Mouse (Mus musculus) stomach, postnatal 0 days (tissue): Measurements from ENCODE around the gene L3mbtl4. TPM values are rescaled to one million over a fixed set of nuclear protein-coding genes. Genes with fewer than 3 reads are reported as not detected.

ENCODE experiments used
- ATAC-seq: fragments of 200-750 bp; cut with Nextera tagmentation; 2 replicates; pipeline ENCODE4 v1.8.0; 2017; ENCODE audit not compliant: low FRiP score, low TSS enrichment
- DNase-seq: peaks from one replicate; pipeline ENCODE4 v3.0.0-alpha.2; 2016; ENCODE audit warnings: low spot score
- H3K27ac ChIP-seq: fragments of 300-500 bp; sonication (generic); replicated peaks from 2 replicates; pipeline ENCODE4 v1.5.1; 2014; ENCODE audit warnings: mild to moderate bottlenecking, control low read depth
- H3K27me3 ChIP-seq: fragments of 300-500 bp; sonication (generic); 2 replicates; pipeline ENCODE4 v1.6.1; 2014; ENCODE audit warnings: low read length; ENCODE audit not compliant: control insufficient read depth, insufficient read depth
- H3K36me3 ChIP-seq: fragments of 300-500 bp; sonication (generic); 2 replicates; pipeline ENCODE4 v1.6.1; 2014; ENCODE audit warnings: low read length, mixed read lengths; ENCODE audit not compliant: control insufficient read depth, insufficient read depth
- H3K4me1 ChIP-seq: fragments of 300-500 bp; sonication (generic); replicated peaks from 2 replicates; pipeline ENCODE4 v1.6.1; 2014; ENCODE audit warnings: antibody characterized with exemption; ENCODE audit not compliant: control insufficient read depth, insufficient read depth
- H3K4me2 ChIP-seq: fragments of 300-500 bp; sonication (generic); replicated peaks from 2 replicates; pipeline ENCODE4 v1.6.1; 2014; ENCODE audit warnings: low read depth, mild to moderate bottlenecking, control low read depth, moderate library complexity
- H3K4me3 ChIP-seq: fragments of 300-500 bp; sonication (generic); 2 replicates; pipeline ENCODE4 v1.5.1; 2014; ENCODE audit warnings: low read depth, low read length, control low read depth
- H3K9ac ChIP-seq: fragments of 300-500 bp; sonication (generic); 2 replicates; pipeline ENCODE4 v1.6.1; 2014; ENCODE audit warnings: mild to moderate bottlenecking, low read length, control low read depth, mixed read lengths
- H3K9me3 ChIP-seq: fragments of 300-500 bp; sonication (generic); 2 replicates; pipeline ENCODE4 v1.6.1; 2016; ENCODE audit warnings: low read length; ENCODE audit not compliant: control insufficient read depth
- CTCF ChIP-seq: IDR thresholded peaks from 2 replicates; pipeline ENCODE4 v1.5.1; 2016; ENCODE audit warnings: antibody characterized with exemption, low read depth, mild to moderate bottlenecking, moderate library complexity
- EP300 ChIP-seq: optimal IDR thresholded peaks from 2 replicates; pipeline ENCODE3; 2016; ENCODE audit warnings: antibody characterized with exemption
- WGBS: fragments of 180-500 bp; shearing (Covaris S2); extraction: QIAGEN DNeasy Blood & Tissue Kit; methylation state at CpG from one replicate; pipeline ENCODE4 v1.1.7; 2014; 5-methylcytosine and 5-hydroxymethylcytosine counted together
- polyA plus RNA-seq: library from polyadenylated mRNA; unstranded; fragments of >200 nt; fragmentation: Nextera tagmentation; extraction: Ambion mirVana; gene quantifications from 2 replicates; pipeline ENCODE4 v1.2.1, GENCODE M21; 2015

Gene L3mbtl4
- polyA plus RNA-seq, 1 experiment from 2014 or later: not detected

DNA sequence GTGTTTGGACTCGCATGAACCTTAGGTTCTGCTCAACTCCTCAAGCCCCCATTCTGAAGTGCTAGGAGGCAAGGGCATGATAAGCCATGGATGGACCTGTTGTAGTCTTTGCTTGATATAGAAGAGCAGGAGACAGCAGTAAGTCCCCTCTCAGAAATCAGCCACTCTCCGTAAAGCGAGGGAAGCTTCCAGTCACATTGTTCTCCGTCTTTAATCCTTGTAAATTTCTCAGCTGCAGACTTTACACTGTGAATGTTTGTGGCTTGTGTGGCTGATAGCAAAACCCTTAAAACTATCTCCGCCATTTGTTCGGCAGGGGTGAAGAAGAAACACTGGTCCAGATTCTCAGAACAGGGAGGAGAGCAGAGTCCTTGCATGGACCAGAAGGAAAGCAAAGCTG is 552.7 kb downstream of the L3mbtl4 start, which contains the start of gene Tmem200c:
Gene Tmem200c, plus strand, starts transcription at position 301 of the 400 bp plus-strand sequence.
- Histone ChIP-seq H3K9me3 (no peaks in the 10 kb centered on the region), H3K4me1 (no peaks in the 10 kb centered on the region), H3K36me3 (no peaks in the 10 kb centered on the region), H3K27ac (no peak within 1 kb of the TSS), H3K27me3 (no peaks in the 10 kb centered on the region), H3K9ac (no peak within 1 kb of the TSS), H3K4me2 (no peak within 1 kb of the TSS), H3K4me3 (no peak within 1 kb of the TSS)
- ATAC-seq (no peak), DNase-seq (no peak)
- WGBS: 74% methylated on average over 6 of the region's 6 CpGs
- no peak for TF ChIP-seq EP300
- no peak for TF ChIP-seq CTCF
